Mouse (Mus musculus): Measurements from ENCODE around the gene Prkch. TPM values are rescaled to one million over a fixed set of nuclear protein-coding genes. Genes with fewer than 3 reads are reported as not detected.
A peak's percentile ranks its signal among the peaks of the same experiment; 100 is the strongest.

Gene Prkch
- polyA plus RNA-seq, 1 experiment, result 0.02 TPM

- H3K79me3 ChIP-seq (ENCODE audit: low read depth), result no peaks in the 10 kb centered on the region
- H3K4me3 ChIP-seq (ENCODE audit: insufficient read depth, poor library complexity, severe bottlenecking), result no peak overlapping the region
- no peaks in the 10 kb centered on the region for H3K79me2 ChIP-seq (ENCODE audit: control insufficient read depth, insufficient read depth)
- no peaks in the 10 kb centered on the region for H3K36me3 ChIP-seq (ENCODE audit: control insufficient read depth, insufficient read depth)
- TF ChIP-seq FOSL1 (IDR thresholded peaks at IDR 0.05; ENCODE audit: insufficient read depth, low read length, poor library complexity, severe bottlenecking), result peak; percentile 54
- peak; percentile 92 for TF ChIP-seq MYOD1 (IDR thresholded peaks at IDR 0.05; ENCODE audit: control insufficient read depth, insufficient read length, low read depth)
- no peak for TF ChIP-seq CTCF (IDR thresholded peaks at IDR 0.05; ENCODE audit: control insufficient read depth, insufficient read depth, insufficient read length)
- H3K27me3 ChIP-seq (ENCODE audit: control insufficient read depth, insufficient read depth, insufficient read length), result no peaks in the 10 kb centered on the region
- H3ac ChIP-seq (ENCODE audit: control insufficient read depth, insufficient read length, low read depth), result no peak overlapping the region
Measured at GRCm38 (mm10) chr12:73725825-73726604, 141.4 kb downstream of the Prkch start.

GRCm38 (mm10) chr12:73727046-73727445 is 142.4 kb downstream of the Prkch start:
- no peak overlapping the region for H3K4me3 ChIP-seq (ENCODE audit: insufficient read depth, poor library complexity, severe bottlenecking)
- no peaks in the 10 kb centered on the region for H3K79me3 ChIP-seq (ENCODE audit: low read depth)
- no peak for TF ChIP-seq MYOD1 (IDR thresholded peaks at IDR 0.05; ENCODE audit: control insufficient read depth, insufficient read length, low read depth)
- no peak for TF ChIP-seq CTCF (IDR thresholded peaks at IDR 0.05; ENCODE audit: control insufficient read depth, insufficient read depth, insufficient read length)
- no peak for TF ChIP-seq FOSL1 (IDR thresholded peaks at IDR 0.05; ENCODE audit: insufficient read depth, low read length, poor library complexity, severe bottlenecking)
- no peak for TF ChIP-seq CEBPB (IDR thresholded peaks at IDR 0.05; ENCODE audit: low read depth)
- TF ChIP-seq MYOG (IDR thresholded peaks at IDR 0.05; ENCODE audit: control insufficient read depth, extremely low read depth, insufficient read length), result no peak
- no peak for TF ChIP-seq USF1 (IDR thresholded peaks at IDR 0.05; ENCODE audit: low read depth)
- TF ChIP-seq MAX (IDR thresholded peaks at IDR 0.05), result no peak
- H3ac ChIP-seq (ENCODE audit: control insufficient read depth, insufficient read length, low read depth), result no peak overlapping the region
- no peaks in the 10 kb centered on the region for H3K36me3 ChIP-seq (ENCODE audit: control insufficient read depth, insufficient read depth)
- H3K27me3 ChIP-seq (ENCODE audit: control insufficient read depth, insufficient read depth, insufficient read length), result no peaks in the 10 kb centered on the region
- H3K79me2 ChIP-seq (ENCODE audit: control insufficient read depth, insufficient read depth), result no peaks in the 10 kb centered on the region

GRCm38 (mm10) chr12:73730603-73731002 is 146.0 kb downstream of the Prkch start:
- Histone ChIP-seq H3K4me3 (ENCODE audit: insufficient read depth, poor library complexity, severe bottlenecking) (no peak overlapping the region), H3K27me3 (ENCODE audit: control insufficient read depth, insufficient read depth, insufficient read length) (no peaks in the 10 kb centered on the region), H3K79me2 (ENCODE audit: control insufficient read depth, insufficient read depth) (no peaks in the 10 kb centered on the region), H3ac (ENCODE audit: control insufficient read depth, insufficient read length, low read depth) (no peak overlapping the region), H3K36me3 (ENCODE audit: control insufficient read depth, insufficient read depth) (no peaks in the 10 kb centered on the region), H3K79me3 (ENCODE audit: low read depth) (no peaks in the 10 kb centered on the region)
- TF ChIP-seq USF1 (IDR thresholded peaks at IDR 0.05; ENCODE audit: low read depth), result no peak
- no peak for TF ChIP-seq CEBPB (IDR thresholded peaks at IDR 0.05; ENCODE audit: low read depth)
- TF ChIP-seq MYOG (IDR thresholded peaks at IDR 0.05; ENCODE audit: control insufficient read depth, extremely low read depth, insufficient read length), result no peak
- no peak for TF ChIP-seq FOSL1 (IDR thresholded peaks at IDR 0.05; ENCODE audit: insufficient read depth, low read length, poor library complexity, severe bottlenecking)
- TF ChIP-seq CTCF (IDR thresholded peaks at IDR 0.05; ENCODE audit: control insufficient read depth, insufficient read depth, insufficient read length), result no peak
- no peak for TF ChIP-seq MYOD1 (IDR thresholded peaks at IDR 0.05; ENCODE audit: control insufficient read depth, insufficient read length, low read depth)
- no peak for TF ChIP-seq MAX (IDR thresholded peaks at IDR 0.05)

GRCm38 (mm10) chr12:73731093-73731492 is 146.5 kb downstream of the Prkch start:
- Histone ChIP-seq H3K4me3 (ENCODE audit: insufficient read depth, poor library complexity, severe bottlenecking) (no peak overlapping the region), H3K79me3 (ENCODE audit: low read depth) (no peaks in the 10 kb centered on the region), H3ac (ENCODE audit: control insufficient read depth, insufficient read length, low read depth) (no peak overlapping the region), H3K79me2 (ENCODE audit: control insufficient read depth, insufficient read depth) (no peaks in the 10 kb centered on the region), H3K36me3 (ENCODE audit: control insufficient read depth, insufficient read depth) (no peaks in the 10 kb centered on the region), H3K27me3 (ENCODE audit: control insufficient read depth, insufficient read depth, insufficient read length) (no peaks in the 10 kb centered on the region)
- TF ChIP-seq MYOD1 (IDR thresholded peaks at IDR 0.05; ENCODE audit: control insufficient read depth, insufficient read length, low read depth) (no peak), CEBPB (IDR thresholded peaks at IDR 0.05; ENCODE audit: low read depth) (no peak), FOSL1 (IDR thresholded peaks at IDR 0.05; ENCODE audit: insufficient read depth, low read length, poor library complexity, severe bottlenecking) (no peak), MAX (IDR thresholded peaks at IDR 0.05) (no peak), MYOG (IDR thresholded peaks at IDR 0.05; ENCODE audit: control insufficient read depth, extremely low read depth, insufficient read length) (no peak), CTCF (IDR thresholded peaks at IDR 0.05; ENCODE audit: control insufficient read depth, insufficient read depth, insufficient read length) (no peak), USF1 (IDR thresholded peaks at IDR 0.05; ENCODE audit: low read depth) (no peak)

GRCm38 (mm10) chr12:73731848-73732540 is 147.4 kb downstream of the Prkch start:
- TF ChIP-seq MYOG (IDR thresholded peaks at IDR 0.05; ENCODE audit: control insufficient read depth, extremely low read depth, insufficient read length) (no peak), USF1 (IDR thresholded peaks at IDR 0.05; ENCODE audit: low read depth) (no peak), CEBPB (IDR thresholded peaks at IDR 0.05; ENCODE audit: low read depth) (no peak), MYOD1 (IDR thresholded peaks at IDR 0.05; ENCODE audit: control insufficient read depth, insufficient read length, low read depth) (no peak), MAX (IDR thresholded peaks at IDR 0.05) (no peak), FOSL1 (IDR thresholded peaks at IDR 0.05; ENCODE audit: insufficient read depth, low read length, poor library complexity, severe bottlenecking) (no peak), CTCF (IDR thresholded peaks at IDR 0.05; ENCODE audit: control insufficient read depth, insufficient read depth, insufficient read length) (no peak)
- H3K27me3 ChIP-seq (ENCODE audit: control insufficient read depth, insufficient read depth, insufficient read length), result no peaks in the 10 kb centered on the region

More at GRCm38 (mm10) chr12:73731848-73732540, 147.4 kb downstream of the Prkch start:
- no peaks in the 10 kb centered on the region for H3K79me3 ChIP-seq (ENCODE audit: low read depth)
- H3K4me3 ChIP-seq (ENCODE audit: insufficient read depth, poor library complexity, severe bottlenecking), result no peak overlapping the region
- no peak overlapping the region for H3ac ChIP-seq (ENCODE audit: control insufficient read depth, insufficient read length, low read depth)
- H3K79me2 ChIP-seq (ENCODE audit: control insufficient read depth, insufficient read depth), result no peaks in the 10 kb centered on the region
- no peaks in the 10 kb centered on the region for H3K36me3 ChIP-seq (ENCODE audit: control insufficient read depth, insufficient read depth)
